Mouse (Mus musculus) kidney, postnatal 36 days (tissue): ENCODE results near the gene Adam8.

Experiments
- DNase-seq, 2 experiments: peaks; one replicate each; pipeline ENCODE4 v3.0.0; 2021 to 2022; ENCODE audit warnings: mixed read lengths in 2 of 2

Adam8 gene

GRCm38 (mm10) chr7:139978278-139978892, 14.0 kb downstream of the Adam8 start, which contains the start of gene 6430531B16Rik:
TSS of gene 6430531B16Rik (minus strand) at chr7:139978755.
- DNase-seq = peak; percentile 84 to 90

- no peak for DNase-seq
Observed at GRCm38 (mm10) chr7:139975471-139975870, 16.9 kb downstream of the Adam8 start.

DNA sequence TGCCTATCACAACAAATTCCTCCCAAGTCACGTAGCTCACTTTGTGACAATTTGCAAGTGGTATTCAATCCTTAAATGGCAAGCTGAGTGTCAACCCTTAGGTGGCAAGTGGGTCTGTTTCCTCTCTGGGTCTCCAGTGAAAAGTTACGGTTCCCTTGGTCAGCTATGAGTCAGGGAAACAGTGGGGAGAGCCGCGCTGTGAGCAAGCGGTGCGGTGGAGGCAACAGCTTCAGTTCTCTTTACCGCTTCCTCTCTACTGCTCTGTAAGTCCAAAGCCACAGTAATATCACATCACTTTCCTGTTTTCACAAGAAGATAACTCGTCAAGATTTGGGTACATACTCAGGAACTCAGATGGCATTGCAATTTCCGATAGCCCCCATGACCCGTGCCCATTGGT, 18.1 kb downstream of the Adam8 start:
- no peak for DNase-seq

- DNase-seq = no peak
Observed at GRCm38 (mm10) chr7:139972923-139973331, 19.4 kb downstream of the Adam8 start.

- DNase-seq = no peak
Observed at GRCm38 (mm10) chr7:139971436-139971835, 20.9 kb downstream of the Adam8 start.

DNA sequence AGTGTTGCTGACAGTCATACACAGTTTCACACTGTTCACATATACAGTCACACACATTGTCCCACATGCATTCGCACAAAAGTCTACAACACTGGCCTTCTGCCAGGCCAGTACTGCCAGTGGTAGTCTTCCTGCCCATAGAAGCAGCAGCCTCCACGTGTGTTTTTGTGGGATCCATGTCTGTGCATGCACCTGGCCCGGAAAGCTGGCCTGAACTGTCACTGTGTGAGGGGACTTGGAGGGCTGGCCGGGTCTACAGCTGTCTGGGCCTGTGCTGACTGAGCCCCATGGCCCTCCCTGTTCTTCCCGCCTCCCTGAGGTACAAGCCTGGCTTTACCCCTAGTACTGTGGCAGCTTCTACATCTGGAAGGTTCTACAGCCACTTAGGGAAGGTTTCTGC, 21.4 kb downstream of the Adam8 start:
- no peak for DNase-seq

- DNase-seq = no peak
Observed at GRCm38 (mm10) chr7:139970216-139970919, 22.0 kb downstream of the Adam8 start.

GRCm38 (mm10) chr7:139969348-139970130, 22.8 kb downstream of the Adam8 start:
- peak; percentile 77 to 91 for DNase-seq

GRCm38 (mm10) chr7:139968428-139968827, 23.9 kb downstream of the Adam8 start:
- no peak for DNase-seq

DNA sequence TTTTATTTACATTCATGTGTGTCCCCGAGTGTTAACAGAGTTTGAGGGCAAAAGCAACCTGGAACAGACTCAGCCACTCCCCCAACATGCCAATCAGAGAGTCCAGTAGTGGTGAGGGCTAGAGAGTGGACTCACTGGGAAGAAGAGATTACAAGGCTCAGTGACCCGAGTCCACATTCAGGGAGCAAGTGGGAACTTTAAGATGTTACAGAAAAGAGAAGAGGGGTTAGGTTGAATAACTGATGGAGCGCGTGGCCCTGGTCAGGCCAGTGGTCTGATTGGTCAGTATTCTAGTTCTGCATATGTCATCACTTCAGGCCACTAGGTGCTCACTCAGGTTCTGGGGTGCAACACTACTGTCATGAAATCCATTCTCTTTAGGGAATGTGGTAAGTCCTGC, 25.2 kb downstream of the Adam8 start:
- no peak for DNase-seq

DNA sequence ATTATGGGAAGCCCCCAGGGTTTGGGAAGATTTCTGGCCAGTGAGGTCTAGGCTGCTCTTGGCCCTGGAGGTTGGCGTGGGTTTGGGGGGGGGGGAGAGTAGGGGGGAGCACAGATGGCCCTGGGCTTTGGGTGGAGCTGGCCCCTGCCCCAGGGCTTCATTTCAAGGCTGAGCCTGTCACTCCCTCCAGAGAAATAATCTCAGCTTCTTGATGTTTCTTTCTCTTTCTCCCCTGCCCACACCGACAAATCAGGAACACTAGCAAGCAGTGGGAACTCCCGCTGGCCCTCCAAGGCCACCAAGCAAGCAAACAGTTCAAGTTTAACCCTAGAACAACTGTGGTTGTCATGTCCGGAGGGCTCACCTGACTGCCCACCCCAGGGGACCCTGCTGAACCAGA, 28.5 kb downstream of the Adam8 start:
- DNase-seq = no peak

DNA sequence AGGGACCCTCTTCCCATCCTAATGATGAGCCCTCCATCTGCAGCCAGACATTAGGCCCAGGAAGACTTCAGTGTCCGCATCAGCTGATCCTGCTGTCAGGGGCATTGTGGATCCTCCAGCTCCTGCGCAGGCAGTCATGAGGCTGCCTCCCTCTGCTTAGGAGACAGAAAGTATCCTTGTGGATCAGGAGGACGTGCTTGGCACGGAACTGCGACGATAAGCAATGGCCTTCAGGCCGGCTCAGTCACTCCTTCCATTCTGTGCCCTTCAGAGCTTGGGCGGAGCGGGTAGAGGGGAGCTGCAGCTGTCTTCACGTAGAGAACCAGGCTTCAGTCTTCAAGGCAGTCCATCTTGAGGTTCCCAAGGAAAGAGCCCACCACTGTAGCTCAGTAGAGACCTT, 31.2 kb downstream of the Adam8 start:
- no peak for DNase-seq

DNA sequence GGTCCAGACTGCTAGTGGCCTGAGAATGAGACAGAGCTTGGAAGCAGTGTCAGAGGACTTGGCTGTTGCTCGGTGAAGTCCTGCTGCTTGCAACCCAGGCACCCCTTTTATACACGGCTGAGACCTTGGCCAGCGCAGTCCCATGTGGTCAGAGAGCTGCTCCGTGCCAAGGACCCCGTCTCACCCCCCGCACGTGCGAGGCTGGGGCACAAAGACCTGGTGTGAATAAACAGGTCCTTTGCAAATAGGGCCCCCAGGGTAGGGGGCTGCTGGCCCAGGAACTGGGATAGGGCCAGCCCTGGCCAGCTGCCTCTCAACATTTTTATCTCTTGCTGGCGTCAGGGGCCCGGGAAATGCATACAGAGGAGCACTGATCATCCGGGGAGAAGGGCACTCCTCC, 34.4 kb downstream of the Adam8 start:
- no peak for DNase-seq

GRCm38 (mm10) chr7:139957437-139957836, 34.9 kb downstream of the Adam8 start:
- DNase-seq = peak in 1 of 2 experiments; percentile 19

GRCm38 (mm10) chr7:139956658-139957057, 35.7 kb downstream of the Adam8 start:
- DNase-seq = no peak

- DNase-seq = no peak
Observed at GRCm38 (mm10) chr7:139955505-139955904, 36.9 kb downstream of the Adam8 start.

GRCm38 (mm10) chr7:139951991-139952633, 40.2 kb downstream of the Adam8 start:
- no peak for DNase-seq

DNA sequence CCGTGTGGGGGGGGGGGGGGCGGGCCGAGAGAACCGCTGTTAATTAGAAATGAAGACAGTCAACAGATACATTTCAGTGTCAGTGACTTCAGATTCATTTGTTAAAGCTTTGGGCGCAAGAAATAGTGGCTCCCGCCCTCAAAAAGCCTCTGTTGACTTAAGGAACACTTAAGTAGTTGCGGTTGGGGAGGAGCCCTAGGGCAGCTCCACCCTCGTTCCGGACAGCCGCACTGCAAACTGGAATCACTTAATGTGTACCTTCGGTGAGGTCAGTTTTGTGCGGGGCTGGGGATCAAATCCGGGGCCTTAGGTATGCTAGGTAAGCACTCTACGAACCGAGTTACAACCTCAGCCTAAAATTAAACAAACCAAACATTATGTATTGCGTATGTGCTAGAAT, 41.3 kb downstream of the Adam8 start:
- peak; percentile 19 to 50 for DNase-seq

DNA sequence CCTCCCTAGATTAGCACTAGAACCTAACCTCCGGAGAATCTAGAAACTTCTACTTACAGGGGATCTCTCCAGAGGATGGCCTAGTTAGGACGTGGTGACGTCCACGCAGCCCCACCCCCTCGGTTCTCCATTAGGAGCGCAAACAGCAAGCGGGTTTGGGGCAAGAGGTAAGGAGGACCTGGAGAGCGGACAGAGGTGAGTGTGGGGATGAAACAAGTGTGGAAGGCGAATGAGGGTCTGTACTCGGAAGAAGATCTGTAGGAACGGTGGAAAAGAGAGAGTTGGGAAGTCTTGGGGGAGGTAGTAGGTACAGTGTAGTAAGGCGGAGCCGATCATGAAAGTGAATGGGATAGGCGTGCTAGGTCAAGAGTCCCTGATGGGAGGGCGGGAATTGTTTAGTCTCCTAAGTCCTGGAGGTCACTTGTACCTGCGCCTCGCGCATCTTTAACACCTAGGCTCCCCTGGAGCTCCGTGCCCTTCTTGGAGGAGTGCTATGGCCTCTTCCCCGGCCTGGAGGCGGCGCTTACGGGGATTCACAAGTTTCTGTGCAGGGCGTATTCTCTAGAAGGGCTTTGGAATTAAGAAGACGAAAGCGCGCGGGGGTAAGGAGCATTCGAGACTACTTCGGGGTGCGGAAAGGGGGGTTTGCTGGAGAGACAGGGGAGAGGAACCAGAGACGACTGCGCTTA, 41.9 kb downstream of the Adam8 start:
- DNase-seq = peak; percentile 30 to 70

DNA sequence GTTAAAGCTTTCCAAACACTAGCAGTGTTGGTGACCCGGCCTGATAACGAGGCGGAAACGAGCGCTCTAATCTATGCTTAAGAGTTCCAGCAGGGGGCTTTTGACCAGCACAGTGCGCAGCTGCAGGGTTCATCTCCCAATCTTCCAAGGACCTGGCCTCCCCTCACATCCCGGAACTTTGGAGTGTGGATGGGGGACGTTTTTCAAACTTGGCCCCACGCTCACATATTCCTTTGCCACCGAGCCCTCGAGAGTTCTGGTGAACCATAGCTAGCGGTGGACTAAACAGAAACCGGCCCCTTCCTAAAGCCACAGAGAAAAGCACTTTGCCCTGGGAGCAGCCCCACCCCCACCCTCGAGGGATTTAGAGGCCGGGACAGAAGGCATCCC, 42.5 kb downstream of the Adam8 start:
- peak; percentile 23 to 53 for DNase-seq

DNA sequence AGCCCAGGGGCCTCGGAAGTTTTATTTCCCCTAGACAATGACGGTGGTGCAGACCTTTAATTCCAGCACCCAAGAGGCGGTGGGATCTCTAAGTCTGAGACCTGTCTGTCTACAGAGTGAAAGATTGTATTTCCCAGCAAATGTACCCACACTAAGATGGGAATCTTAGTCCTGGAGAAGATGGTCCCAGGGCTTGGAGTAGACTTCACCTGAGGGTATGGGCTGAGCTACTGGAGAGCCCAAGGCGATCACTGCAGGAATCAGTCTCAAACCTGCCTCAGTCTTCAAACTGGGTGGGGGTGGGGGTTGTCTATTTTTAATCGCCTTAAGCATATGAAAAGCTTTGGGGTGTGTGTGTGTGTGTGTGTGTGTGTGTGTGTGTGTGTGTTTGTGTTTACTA, 46.3 kb downstream of the Adam8 start:
- no peak for DNase-seq

DNA sequence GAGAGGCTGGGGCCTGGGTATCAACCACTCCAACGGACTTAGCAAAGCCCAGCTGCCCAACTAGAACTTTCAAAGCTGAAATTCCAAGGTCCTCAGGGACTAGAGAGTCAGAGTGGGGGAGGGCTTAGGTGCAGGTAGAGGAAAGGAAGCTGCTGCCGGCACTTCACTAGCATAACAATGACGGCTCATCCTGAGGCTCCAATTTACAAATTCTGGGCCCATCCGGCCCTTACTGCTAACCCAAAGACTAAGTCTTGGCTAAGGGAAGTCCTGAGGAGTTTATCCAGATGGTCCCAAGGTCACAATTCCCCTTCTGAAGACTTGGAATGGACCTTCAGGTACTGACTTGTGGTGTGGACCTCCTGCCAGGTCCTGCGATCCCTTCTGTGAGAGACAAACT, 46.8 kb downstream of the Adam8 start:
- no peak for DNase-seq
